Mouse (Mus musculus): ENCODE data around the gene Cdk17.

Cdk17 gene

GRCm38 (mm10) chr10:93231490-93231889 is 70.8 kb downstream of the Cdk17 start:
- no peak for DNase-seq (ENCODE audit: low read depth)

GRCm38 (mm10) chr10:93231893-93232292 is 71.2 kb downstream of the Cdk17 start:
- no peak for DNase-seq (ENCODE audit: low read depth)

- peak; percentile 60 for DNase-seq (ENCODE audit: low read depth)
These were observed 73.1 kb downstream of the Cdk17 start for GRCm38 (mm10) chr10:93233665-93234194.

DNA sequence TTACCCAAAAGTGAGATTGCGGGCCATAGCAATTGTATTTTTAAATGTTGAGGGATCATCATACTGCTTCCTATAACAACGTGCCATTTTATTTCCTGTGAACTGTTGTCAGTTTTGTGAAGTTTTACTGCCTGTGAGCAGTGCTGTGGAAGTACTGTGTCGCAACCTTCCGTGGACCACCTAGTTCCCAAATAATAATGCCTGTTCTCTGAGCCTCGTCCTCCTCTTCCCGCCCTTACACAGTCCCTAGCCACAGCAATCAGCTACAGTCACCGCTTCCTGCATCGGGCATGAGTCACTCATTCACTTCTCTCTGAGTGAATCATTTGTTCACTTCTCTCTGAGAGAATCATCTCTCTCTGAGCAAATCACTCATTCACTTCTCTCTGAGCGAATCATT is 74.0 kb downstream of the Cdk17 start:
- peak; percentile 85 for DNase-seq (ENCODE audit: low read depth)

GRCm38 (mm10) chr10:93239201-93239806 is 78.6 kb downstream of the Cdk17 start:
- DNase-seq (ENCODE audit: low read depth): no peak

DNA sequence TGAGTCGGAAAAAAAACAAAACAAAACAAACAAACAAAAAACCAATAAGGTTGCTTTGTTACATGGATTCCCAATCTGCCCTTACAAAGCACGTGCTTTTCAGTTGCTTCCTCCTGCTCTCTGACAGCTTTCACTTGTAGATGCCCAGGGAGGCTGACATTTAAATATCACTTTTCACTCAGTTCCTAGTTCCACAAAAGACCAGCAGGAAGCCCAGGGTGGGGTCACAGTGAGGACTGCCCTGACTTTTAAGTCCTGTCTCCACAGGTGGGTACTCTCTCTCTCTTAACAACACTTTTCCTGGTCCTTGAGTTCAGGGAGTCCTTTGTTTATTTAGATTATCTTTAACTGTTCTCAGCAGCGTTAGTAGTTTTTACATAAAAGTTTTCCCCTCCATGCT is 81.5 kb downstream of the Cdk17 start:
- no peak for DNase-seq (ENCODE audit: low read depth)

DNA sequence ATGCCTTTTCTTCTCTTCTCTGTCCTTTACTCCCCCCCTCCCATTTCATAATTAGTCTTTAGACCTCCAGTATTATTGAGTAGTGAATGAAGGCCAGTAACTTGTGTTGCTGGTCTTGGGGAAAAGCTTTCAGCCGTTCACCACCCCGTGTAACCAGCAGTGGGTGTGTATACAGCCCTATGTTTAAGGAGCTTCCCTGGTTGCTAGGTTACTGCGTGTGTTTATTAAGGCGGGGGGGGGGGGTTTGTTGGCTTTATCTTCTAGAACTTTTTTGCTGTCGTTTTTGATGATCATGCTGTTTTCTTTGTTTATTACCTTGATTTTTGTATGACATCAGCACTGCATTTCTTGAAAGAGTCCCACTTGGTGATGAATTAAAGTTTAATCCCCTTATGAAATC is 82.2 kb downstream of the Cdk17 start:
- no peak for DNase-seq (ENCODE audit: low read depth)

DNA sequence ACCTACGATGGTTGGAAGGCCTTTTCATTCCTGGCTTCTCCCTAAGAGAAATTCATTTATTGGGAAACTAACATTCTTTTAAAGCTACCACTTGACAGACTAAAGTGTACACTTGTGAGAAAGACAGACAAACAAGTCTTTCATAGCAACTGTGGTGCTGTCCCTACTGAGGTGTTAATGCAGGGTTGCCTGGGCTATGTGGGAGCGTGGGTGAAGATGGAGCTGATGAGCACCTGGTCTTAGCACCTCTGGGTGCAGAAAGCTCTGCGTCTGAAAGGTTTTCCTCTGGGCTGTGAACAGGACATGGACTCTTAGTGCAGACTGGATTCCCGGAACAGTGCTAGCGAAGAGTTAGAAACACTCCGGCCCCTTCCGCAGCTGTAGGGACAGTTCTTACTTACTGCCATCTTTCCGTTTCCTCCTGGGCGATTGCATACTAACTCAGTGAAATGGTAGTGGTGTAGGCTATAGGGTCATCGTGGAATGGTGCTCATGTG is 83.6 kb downstream of the Cdk17 start:
- DNase-seq (ENCODE audit: low read depth): no peak

DNA sequence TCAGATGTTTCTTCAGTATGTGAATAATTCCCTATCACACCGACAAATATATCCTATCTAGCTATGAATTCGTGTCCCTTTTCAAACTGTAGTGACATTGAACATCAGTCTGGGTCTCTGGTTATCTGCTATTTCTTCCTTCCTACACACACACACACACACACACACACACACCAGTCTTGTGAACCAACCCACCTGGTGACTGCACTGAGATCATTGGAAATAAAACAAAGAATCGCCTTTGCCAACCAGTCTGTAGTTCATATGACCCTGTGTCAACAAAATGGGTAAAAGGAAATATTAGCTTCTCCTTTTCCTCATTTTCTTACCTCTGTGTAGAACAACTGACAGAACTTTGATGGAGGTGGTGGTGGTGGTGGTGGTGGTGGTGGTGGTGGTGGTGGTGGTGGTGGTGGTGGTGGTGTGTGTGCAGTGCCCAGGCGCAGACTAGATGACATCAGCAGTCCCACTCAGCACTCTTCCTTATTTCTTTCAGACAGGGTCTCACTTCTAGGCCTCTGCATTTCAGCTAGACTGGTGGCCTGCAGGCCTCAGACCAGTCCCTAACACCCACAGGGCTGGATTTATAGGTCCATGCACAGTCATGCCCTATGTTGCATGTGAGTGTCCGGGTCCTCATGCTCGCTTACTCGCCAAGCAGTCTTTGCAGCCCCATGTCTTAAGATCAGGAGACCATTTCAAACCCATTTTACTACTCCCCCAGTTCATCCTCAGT is 85.7 kb downstream of the Cdk17 start:
- peak; percentile 68 for DNase-seq (ENCODE audit: low read depth)

DNA sequence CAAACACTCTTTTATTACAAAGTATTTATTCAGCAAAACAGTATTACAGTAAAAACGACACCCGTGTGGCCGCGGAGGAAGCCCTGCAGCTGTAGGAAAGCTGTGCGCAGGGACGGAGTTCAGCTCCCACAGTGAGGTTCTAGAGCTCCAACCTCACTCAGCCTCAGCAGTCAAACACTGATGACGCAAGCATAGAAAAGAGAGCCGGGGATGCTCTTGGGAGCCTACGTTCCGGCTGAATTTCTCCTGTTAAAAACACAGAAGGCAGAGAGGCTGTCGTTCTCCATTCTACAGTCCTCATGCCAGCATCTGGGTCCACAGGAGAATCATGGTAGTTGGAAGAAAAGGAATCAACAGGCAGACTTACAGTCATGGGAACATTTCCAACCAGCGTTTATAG is 86.7 kb downstream of the Cdk17 start:
- DNase-seq (ENCODE audit: low read depth): no peak

DNA sequence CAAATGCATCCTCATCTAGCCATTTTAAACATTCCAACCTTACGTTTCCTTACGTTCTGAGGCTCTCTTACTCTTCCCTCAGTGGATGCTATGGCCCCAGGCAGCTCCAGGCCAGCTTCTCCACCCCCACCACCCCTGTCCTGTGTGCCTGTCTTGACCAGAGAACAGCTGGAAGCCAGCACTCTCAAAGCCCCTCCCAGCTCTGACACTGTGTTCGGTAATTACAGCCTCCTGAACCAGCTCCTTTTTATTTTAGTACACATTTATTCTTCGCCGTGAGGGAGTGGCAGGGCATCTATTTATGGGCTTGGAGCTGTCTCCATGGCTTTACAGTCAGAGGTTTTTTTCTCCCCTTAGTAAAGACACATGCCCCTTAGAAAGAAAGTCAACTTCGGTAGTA is 87.2 kb downstream of the Cdk17 start:
- no peak for DNase-seq (ENCODE audit: low read depth)

DNA sequence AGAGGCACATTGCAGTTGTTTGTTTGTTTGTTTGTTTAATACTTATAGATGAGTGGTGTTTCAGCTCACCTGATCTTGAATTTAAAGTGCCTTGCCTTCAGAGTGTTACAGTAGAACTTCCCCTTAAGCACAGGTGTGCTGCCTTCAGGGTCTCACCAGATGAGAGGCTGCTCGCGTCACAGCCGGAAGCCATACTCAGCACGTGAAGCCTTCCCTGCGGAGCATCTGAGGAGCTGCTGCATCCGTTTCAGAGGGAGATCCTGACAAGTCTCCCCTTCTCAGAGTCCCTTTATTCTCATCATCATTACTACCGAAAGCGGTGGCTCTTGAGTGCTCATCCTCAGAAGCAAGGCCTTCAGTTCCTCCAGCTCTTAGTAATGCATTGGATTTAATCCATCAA is 87.7 kb downstream of the Cdk17 start:
- no peak for DNase-seq (ENCODE audit: low read depth)

DNA sequence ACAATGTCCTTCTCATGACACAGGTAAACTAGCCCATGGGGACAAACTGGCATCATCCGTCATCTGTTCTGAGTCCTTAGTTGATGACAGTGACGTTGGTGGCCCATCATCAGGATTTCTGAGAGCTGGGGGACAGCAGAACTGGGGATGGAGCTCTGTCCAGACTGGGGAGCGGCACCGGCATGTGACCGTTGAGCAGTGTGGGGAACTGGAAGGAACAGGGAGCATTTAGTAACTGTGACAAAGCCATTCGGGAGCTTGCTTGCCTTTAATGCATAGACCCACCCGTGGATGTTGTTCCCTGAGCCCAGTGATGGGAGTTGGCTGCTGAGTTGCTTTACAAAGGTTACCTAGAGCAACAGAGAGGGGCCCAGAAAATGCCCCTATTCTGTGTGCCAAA is 89.2 kb downstream of the Cdk17 start:
- DNase-seq (ENCODE audit: low read depth): no peak

DNA sequence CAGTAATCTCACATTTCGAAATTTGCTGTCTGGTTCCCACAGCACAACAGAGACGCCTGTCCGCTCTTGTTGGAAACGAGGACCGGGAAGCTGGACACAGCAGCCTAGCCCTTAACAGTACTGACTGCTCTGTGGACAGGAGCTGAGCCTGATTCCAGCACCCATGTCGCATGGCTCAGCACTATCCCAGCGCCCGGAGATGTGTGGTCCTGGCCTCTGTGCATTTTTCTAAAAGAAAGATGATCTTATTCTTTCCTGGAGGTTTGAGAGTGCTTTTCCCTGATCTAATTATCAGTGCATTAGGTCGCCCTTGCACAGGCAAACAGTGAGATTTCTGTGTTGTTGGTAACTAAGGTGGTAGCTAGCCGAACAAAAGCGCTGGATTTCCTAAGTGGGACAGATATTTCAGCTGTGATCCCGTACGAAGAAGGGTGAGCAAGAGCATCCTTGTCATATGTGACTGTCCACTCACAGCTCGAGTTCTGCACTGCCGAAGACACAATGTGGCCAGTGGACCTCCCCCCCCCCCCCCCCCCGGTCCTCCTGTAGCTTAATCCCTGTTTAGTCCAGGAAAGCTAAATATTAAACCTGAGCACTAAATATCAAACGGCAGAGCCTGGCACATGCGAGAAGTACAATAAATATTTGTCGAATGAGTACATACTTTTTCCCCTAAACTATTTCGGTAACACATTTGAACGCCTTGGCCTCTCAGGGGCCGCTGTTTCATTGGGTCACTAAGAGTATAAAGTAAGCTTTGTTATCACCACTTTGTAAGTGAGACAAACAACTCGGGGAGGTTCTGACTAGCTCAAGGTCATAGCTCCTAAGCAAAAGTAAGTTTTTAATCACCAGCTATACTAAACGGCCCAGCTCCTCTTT is 90.0 kb downstream of the Cdk17 start:
- no peak for DNase-seq (ENCODE audit: low read depth)

DNA sequence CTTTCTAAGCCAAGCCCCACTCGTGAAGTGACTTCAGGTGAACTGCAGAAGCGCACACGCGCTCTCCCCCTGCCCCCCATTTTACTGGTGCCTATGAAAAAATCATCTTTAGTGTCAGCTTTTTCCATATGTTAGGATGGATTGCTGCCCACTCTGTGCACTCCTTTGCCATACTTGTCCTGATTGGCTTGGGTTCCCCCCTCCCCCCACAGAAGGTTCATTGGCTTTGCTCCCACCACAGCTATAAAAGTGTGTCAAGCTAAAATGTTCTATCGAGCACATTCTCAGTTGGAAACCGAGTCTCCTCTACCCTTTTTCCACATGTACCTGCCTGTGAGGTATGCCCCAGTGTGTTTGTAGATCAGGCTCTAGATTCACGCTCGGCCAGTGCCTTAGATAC is 90.8 kb downstream of the Cdk17 start:
- no peak for DNase-seq (ENCODE audit: low read depth)

DNA sequence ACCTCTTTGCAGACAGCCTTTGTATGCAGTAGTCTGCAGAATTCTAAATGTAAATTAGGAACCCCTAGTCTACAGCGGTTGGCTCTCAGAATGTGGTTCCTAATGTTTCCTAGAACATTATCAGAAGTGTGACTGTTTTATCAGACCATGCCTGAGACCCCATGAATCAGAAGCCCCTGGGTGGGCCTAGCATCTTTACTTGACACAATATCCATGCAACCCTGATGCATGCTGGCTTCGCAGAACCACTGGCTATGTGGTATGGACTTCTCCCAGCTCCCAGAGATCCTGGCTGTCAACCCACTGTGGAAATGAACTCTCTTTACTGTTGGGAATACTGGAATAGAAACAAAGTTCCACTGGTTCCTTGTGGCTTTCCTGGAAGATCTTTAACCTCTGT is 92.0 kb downstream of the Cdk17 start:
- DNase-seq (ENCODE audit: low read depth): no peak

DNA sequence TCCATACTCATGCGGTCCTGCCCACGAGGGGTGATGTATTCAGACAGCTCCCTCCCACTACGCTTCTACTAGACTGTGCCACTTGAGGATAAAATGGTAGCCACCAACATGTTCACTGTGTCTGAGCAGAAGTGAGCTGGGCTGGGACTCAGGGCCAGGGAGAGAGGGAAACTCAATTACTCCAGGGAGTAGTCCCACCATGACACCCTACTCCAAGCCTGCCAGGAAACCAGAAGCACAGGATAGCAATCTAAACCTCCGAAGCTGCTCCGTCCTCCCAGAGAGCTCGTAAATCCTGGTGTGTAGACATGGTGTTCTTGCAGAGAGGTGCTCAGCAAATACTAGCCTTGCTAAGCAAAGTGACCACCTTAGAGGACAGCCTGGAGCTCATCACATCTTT is 92.5 kb downstream of the Cdk17 start:
- no peak for DNase-seq (ENCODE audit: low read depth)

DNA sequence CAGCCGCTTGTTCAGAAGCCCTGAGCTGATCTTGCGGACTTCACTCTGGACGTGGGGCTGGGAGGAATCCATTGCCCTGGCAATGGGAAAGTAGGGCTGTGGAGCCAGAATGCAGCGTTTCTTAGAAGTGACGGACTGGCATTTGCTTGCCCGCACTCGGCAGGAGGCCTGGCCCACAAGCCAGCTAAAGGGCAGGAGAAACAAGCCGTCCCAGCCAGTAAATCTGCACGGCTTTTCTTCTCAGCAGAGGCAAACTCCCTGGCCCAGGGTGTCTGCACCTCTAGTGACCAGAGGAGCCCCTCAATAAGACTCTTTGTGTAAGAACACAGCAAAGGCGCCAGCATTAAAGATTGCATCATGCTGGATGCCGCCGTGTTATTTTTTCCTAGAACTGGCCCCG is 94.6 kb downstream of the Cdk17 start:
- DNase-seq (ENCODE audit: low read depth): no peak

DNA sequence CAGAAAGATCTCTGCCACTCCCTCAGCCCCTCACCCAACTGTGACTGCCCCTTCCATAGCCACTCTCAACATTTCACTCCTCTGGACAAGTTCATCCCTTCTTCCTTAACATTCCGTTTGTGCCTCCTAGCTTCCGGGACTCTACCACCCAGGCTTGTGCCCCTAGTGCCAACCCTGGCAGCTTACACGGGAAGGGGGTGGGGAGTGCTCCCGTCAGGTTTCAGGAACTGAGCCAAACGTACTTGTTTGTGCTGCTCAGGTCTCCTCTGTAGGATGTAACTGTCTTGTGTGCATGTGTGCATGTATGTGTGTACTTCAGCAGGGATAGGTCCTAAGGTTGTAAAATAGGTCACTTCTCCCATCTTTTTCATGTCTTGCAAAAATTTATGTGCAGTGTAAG is 99.2 kb downstream of the Cdk17 start:
- no peak for DNase-seq (ENCODE audit: low read depth)

DNA sequence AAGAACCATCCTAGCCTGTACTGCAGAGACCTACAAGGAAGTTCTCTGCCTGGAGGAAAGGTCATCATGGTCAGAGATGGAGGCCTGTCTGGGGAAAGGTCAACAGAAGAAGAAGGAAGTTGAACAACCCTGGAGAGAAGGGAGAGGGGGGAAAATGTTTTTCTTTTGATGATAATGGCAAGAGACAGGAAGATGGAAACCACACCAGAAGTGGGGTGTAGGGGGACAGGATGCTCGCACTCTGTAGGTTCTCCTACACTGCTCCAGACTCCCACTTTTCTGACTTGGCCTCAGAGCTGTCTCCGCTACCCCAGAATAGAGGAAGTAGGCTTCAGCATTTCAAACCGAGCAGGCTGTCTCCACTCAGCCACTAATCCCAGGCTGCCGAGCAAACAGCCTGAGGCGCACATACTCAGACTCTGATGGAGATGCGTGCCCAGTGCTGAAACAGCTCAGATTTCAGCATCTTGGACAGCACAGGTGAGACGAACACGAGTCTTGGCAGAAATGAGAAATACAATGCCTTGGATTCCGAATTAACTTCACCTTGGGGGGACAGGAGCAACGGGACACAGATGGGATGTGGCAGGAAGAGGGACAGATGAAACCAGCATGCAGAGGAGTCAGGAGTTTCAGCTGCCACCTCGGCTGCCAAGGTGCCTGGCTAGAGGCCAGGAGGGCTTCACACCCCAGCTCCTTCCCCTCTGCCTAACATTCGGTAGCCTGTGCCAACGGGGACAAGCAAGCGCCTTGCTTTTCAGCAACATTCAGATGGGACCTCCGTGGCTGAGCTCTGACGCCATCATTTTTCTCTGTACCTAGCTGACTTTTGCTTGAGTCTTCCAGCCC is 100.7 kb downstream of the Cdk17 start:
- DNase-seq (ENCODE audit: low read depth): peak; percentile 88

GRCm38 (mm10) chr10:93261981-93262499 is 101.4 kb downstream of the Cdk17 start:
- DNase-seq (ENCODE audit: low read depth): peak; percentile 45

All from 416B (cell line).